Mouse (Mus musculus) lung, postnatal 0 days (tissue): ENCODE results near the gene Rnf169. TPM values are rescaled to one million over a fixed set of nuclear protein-coding genes. Genes with fewer than 3 reads are reported as not detected.
"Not testable (repeated sequence)": the region's sequence is repeated elsewhere in the genome, so short reads cannot be mapped to it uniquely, and the experiment has no call there.

Experiments
- ATAC-seq: fragments of 200-750 bp; cut with Nextera tagmentation; 2 replicates; pipeline ENCODE4 v1.8.0; 2017; ENCODE audit warnings: moderate library complexity
- DNase-seq: peaks from one replicate; pipeline ENCODE4 v3.0.0-alpha.2; 2016; ENCODE audit warnings: low spot score
- H3K27ac ChIP-seq: fragments of 300-500 bp; sonication (generic); 2 replicates; pipeline ENCODE4 v1.5.1; 2014; ENCODE audit warnings: antibody characterized with exemption, mild to moderate bottlenecking, low read length, mixed read lengths
- H3K27me3 ChIP-seq: fragments of 300-500 bp; sonication (generic); replicated peaks from 2 replicates; pipeline ENCODE4 v1.6.1; 2014; ENCODE audit warnings: low read length, mixed read lengths; ENCODE audit not compliant: insufficient read depth
- H3K36me3 ChIP-seq: fragments of 300-500 bp; sonication (generic); 2 replicates; pipeline ENCODE4 v1.6.1; 2014; ENCODE audit warnings: low read length, mixed read lengths; ENCODE audit not compliant: insufficient read depth
- H3K4me1 ChIP-seq: fragments of 300-500 bp; sonication (generic); 2 replicates; pipeline ENCODE4 v1.6.1; 2014; ENCODE audit warnings: antibody characterized with exemption, low read depth, low read length, mixed read lengths; ENCODE audit not compliant: insufficient read depth
- H3K4me2 ChIP-seq: fragments of 300-500 bp; sonication (generic); replicated peaks from 2 replicates; pipeline ENCODE4 v1.6.1; 2014; ENCODE audit warnings: low read depth, mild to moderate bottlenecking, low read length, moderate library complexity, mixed read lengths
- H3K4me3 ChIP-seq: fragments of 300-500 bp; sonication (generic); 2 replicates; pipeline ENCODE4 v1.5.1; 2014; ENCODE audit warnings: low read depth, low read length
- H3K9ac ChIP-seq: fragments of 300-500 bp; sonication (generic); replicated peaks from 2 replicates; pipeline ENCODE4 v1.6.1; 2014; ENCODE audit warnings: low read depth, mild to moderate bottlenecking
- H3K9me3 ChIP-seq: fragments of 300-500 bp; sonication (generic); 2 replicates; pipeline ENCODE4 v1.6.1; 2016; ENCODE audit warnings: low read length, mixed read lengths
- CTCF ChIP-seq: IDR thresholded peaks from 2 replicates; pipeline ENCODE4 v1.5.1; 2016; ENCODE audit warnings: antibody characterized with exemption, mild to moderate bottlenecking
- EP300 ChIP-seq: IDR thresholded peaks from 2 replicates; pipeline ENCODE4 v1.6.1; 2016; ENCODE audit warnings: antibody characterized with exemption, mild to moderate bottlenecking, control low read depth
- WGBS: fragments of 180-500 bp; shearing (Covaris S2); extraction: QIAGEN DNeasy Blood & Tissue Kit; methylation state at CpG from one replicate; pipeline ENCODE4 v1.1.7; 2014; 5-methylcytosine and 5-hydroxymethylcytosine counted together
- polyA plus RNA-seq: library from polyadenylated mRNA; unstranded; fragments of >200 nt; fragmentation: Nextera tagmentation; extraction: Ambion mirVana; gene quantifications from 2 replicates; pipeline ENCODE4 v1.2.1, GENCODE M21; 2015

Rnf169 gene
- polyA plus RNA-seq, 1 experiment from 2014 or later = 3.8 TPM

DNA sequence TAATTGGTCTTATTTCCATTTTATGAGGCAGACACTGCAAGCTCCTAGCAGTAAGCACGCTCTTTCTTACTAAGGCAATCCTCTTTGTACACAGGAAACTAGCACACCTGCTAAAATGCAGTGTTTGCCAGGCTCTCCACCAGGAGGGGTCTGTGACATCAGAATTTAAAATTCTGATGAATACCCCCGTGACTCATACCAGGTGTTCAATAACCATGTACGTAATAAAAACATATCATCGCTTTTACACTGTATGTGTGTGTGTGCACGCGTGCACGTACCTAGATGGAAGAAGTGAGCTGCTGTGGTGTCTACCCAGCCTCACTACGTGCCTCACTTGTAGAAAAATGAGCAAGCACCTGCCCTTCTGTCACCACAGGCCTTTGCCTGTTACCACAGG lies 26.0 kb downstream of the Rnf169 start:
- Histone ChIP-seq H3K4me3 (no peak overlapping the region), H3K36me3 (0 out of 2 replicates have a peak, but pooled peaks cover 4% of the 10 kb centered on the region), H3K4me2 (no peak overlapping the region), H3K9ac (no peak overlapping the region), H3K9me3 (no peaks in the 10 kb centered on the region), H3K27me3 (no peaks in the 10 kb centered on the region), H3K27ac (no peak overlapping the region), H3K4me1 (no peaks in the 10 kb centered on the region)
- ATAC-seq (no peak), DNase-seq (no peak)
- WGBS = 92% methylated on average over 8 of the region's 8 CpGs
- TF ChIP-seq EP300 (no peak), CTCF (no peak)

DNA sequence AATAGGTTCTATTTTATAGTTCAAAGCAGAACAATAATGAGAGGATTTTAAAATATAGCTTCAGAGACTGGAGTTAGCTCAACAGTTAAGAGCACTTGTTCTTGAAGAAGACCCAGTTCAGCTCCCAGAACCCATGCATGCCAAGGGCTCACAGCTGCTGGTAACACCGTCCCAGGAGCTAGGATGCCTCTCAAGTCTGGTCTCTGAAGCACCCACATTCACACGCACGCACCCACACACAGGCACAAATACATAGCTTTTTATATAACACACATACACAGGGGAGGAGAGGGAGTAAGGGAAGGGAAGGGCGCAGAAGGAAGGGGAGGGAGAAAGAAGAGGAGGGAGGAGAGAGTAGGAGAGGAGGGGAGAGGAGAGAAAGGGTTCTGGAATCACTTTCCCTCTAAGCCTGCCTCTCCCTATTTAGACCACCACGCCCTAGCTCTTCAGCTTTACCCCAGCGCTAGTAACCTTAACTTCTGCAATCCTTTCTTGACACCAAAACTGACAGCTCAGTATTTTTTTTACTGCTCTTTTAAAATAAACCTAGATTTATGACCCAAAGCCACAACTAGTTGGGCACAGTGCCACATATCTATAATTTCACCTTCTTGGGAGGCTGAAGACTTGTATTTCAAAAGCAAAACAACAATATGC lies 26.7 kb downstream of the Rnf169 start:
- Histone ChIP-seq H3K36me3 (0 out of 2 replicates have a peak, but pooled peaks cover 4% of the 10 kb centered on the region), H3K27me3 (no peaks in the 10 kb centered on the region), H3K4me2 (no peak overlapping the region), H3K4me1 (no peaks in the 10 kb centered on the region), H3K9ac (no peak overlapping the region), H3K9me3 (no peaks in the 10 kb centered on the region), H3K4me3 (no peak overlapping the region), H3K27ac (no peak overlapping the region)
- no peak for TF ChIP-seq EP300
- TF ChIP-seq CTCF = no peak
- DNase-seq (no peak), ATAC-seq (no peak)
- WGBS = 72% methylated on average over 6 of the region's 6 CpGs

DNA sequence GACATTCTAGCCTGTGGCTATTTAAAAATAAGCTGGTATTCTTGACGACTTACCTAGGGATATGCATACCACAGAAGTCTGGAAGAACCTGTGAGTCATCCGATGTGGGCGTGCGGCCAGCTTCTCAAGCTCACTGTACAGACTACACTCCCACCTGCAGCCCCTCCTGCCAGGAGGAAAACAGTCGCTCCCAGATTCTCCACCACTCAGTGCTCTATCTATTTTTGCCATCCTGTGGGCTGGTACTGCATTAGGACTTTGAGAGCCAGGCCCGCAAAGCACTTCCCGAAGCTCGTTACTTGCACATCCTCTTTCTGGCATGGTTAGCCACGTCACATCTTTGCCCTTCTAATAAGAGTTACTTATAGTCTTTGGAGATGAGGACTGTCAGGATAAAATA lies 32.9 kb downstream of the Rnf169 start:
- Histone ChIP-seq H3K4me1 (no peaks in the 10 kb centered on the region), H3K27me3 (no peaks in the 10 kb centered on the region), H3K27ac (no peak overlapping the region), H3K4me3 (no peak overlapping the region), H3K9ac (no peak overlapping the region), H3K9me3 (no peaks in the 10 kb centered on the region), H3K4me2 (no peak overlapping the region), H3K36me3 (peaks cover 14% of the 10 kb centered on the region)
- DNase-seq (peak; percentile 54), ATAC-seq (peak; percentile 62)
- TF ChIP-seq CTCF (no peak), EP300 (no peak)
- WGBS = 63% methylated on average over 9 of the region's 9 CpGs

DNA sequence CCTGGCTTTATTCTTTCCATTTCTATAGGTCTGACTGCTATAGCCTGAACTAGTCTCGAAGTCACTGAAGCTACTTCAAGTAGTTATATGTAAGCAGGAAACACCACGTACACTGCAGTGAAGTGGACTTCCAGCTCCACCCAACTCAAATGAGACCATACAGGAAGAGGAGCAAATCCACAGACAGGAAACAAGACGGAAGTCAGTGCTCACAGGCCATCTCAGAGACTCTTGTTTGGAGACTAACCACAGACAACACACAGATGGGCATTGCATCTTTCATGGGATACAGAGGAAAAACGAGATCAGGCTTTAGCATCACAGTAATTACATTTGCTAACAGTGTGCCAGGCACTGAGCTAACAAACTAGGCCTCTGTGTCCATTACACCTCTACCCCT lies 33.9 kb downstream of the Rnf169 start:
- 63% methylated on average over 4 of the region's 4 CpGs for WGBS
- H3K4me1 ChIP-seq = no peaks in the 10 kb centered on the region
- ATAC-seq = peak; percentile 53
- DNase-seq = peak; percentile 19
- H3K27ac ChIP-seq = no peak overlapping the region
- H3K27me3 ChIP-seq = no peaks in the 10 kb centered on the region
- H3K36me3 ChIP-seq = peaks cover 17% of the 10 kb centered on the region
- peak; percentile 11; the same call in 1 of the 2 replicates for TF ChIP-seq EP300
- no peak for TF ChIP-seq CTCF
- H3K9ac ChIP-seq = no peak overlapping the region
- H3K9me3 ChIP-seq = no peaks in the 10 kb centered on the region
- no peak overlapping the region for H3K4me2 ChIP-seq
- H3K4me3 ChIP-seq = no peak overlapping the region

DNA sequence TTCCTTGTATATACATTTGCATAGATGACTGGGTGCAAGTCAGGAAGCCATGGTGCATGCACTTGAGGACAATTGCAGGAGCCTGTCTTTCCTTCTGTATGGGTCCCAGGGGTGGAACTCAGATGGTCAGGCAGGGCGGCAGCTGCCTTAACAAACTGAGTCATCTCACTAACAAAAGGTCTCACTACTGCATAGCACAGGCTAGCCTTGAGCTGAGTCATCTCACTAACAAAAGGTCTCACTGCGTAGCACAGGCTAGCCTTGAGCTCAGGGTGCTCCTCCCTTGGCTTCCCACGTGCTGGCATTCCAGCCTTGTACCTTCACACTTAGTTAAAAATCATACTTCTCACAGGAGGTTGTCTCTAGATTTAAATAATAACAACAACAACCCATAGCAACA lies 34.3 kb downstream of the Rnf169 start:
- Histone ChIP-seq H3K27ac (no peak overlapping the region), H3K27me3 (no peaks in the 10 kb centered on the region), H3K4me3 (no peak overlapping the region), H3K9ac (no peak overlapping the region), H3K36me3 (peaks cover 18% of the 10 kb centered on the region), H3K4me2 (no peak overlapping the region), H3K9me3 (no peaks in the 10 kb centered on the region), H3K4me1 (no peaks in the 10 kb centered on the region)
- DNase-seq = no peak
- TF ChIP-seq CTCF (no peak), EP300 (no peak)
- 100% methylated on average over 3 of the region's 3 CpGs for WGBS
- ATAC-seq = no peak

DNA sequence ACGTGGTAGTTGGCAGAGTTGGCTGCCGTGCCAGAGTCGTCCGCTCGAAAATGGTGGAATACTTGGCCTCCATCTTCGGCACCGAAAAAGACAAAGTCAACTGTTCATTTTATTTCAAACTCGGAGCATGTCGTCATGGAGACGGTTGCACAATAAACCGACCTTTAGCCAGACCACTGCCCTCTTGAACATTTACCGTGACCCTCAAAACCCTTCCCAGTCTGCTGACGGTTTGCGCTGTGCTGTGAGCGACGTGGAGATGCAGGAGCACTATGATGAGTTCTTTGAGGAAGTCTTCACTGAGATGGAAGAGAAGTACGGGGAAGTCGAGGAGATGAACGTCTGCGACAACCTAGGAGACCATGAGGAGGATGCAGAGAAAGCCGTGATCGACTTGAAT lies 35.2 kb downstream of the Rnf169 start:
- not testable (repeated sequence) for H3K9ac ChIP-seq, H3K4me1 ChIP-seq, H3K27ac ChIP-seq, H3K9me3 ChIP-seq, H3K27me3 ChIP-seq, DNase-seq, ATAC-seq, H3K4me3 ChIP-seq, H3K4me2 ChIP-seq
- H3K36me3 ChIP-seq = peaks cover 25% of the 10 kb centered on the region
- 92% methylated on average over 22 of the region's 22 CpGs for WGBS

DNA sequence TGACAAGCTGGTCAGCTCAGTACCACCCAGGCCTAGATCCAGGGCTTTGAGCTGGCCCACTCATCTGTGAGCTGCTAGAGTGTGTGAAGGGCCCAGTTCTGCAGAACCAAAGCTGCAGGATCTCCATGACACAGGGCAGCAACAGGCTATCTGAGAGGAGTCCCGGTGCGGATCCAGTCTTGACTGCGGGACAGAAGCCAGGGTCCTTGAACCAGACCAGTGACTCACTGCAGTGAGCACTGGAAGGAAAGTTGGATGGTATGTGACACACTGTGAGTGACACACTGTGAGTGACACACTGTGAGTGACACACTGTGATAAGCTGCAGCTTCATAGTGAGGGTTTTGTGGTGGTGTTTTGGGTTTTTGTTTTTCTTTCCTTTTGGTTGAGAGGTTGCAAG lies 35.7 kb downstream of the Rnf169 start:
- no peak overlapping the region for H3K27ac ChIP-seq
- WGBS = 99% methylated on average over 3 of the region's 3 CpGs
- DNase-seq (no peak), ATAC-seq (no peak)
- no peaks in the 10 kb centered on the region for H3K9me3 ChIP-seq
- TF ChIP-seq CTCF (no peak), EP300 (no peak)
- no peak overlapping the region for H3K4me2 ChIP-seq
- no peaks in the 10 kb centered on the region for H3K4me1 ChIP-seq
- no peak overlapping the region for H3K9ac ChIP-seq
- peaks cover 25% of the 10 kb centered on the region for H3K36me3 ChIP-seq
- H3K27me3 ChIP-seq = no peaks in the 10 kb centered on the region
- H3K4me3 ChIP-seq = no peak overlapping the region
